11 mouse cellular contexts compared by ENCODE assay signal in genomic region chr11:42000190-42001098, GRCm38 (mm10). TPM values are rescaled to one million over a fixed set of nuclear protein-coding genes. Genes with fewer than 3 reads are reported as not detected.
DNase-seq lines count a peak whose midpoint lies in the region; ATAC-seq and TF ChIP-seq lines count a peak whose summit lies in the region.
"Had no signal": no experiment of that assay in that cellular context is flagged by ENCODE, and none has a peak within 500 bp of the region (broad histone marks: within the 10 kb centered on the region; RNA-seq: fewer than 3 reads in every experiment).

Gabrg2 (minus strand) TSS chr11:42000857.

- H3K4me2 ChIP-seq in embryonic facial prominence, embryonic 11.5 days (ENCODE audit: low read depth, low read length), result peak within 1 kb of the TSS; percentile 10; the same call in 1 of the 2 replicates
- peak within 1 kb of the TSS; percentile 69 for H3K4me2 ChIP-seq in hindbrain, embryonic 16.5 days (ENCODE audit: low read length)
- peak within 1 kb of the TSS; percentile 71 for H3K4me2 ChIP-seq in midbrain, embryonic 14.5 days (ENCODE audit: low read length)
- H3K4me2 ChIP-seq: liver, embryonic 15.5 days had no signal

- 8% methylated on average over 20 of the region's 20 CpGs for WGBS in embryonic facial prominence, embryonic 11.5 days
- 3% methylated on average over 20 of the region's 20 CpGs for WGBS in hindbrain, embryonic 16.5 days
- 2% methylated on average over 20 of the region's 20 CpGs for WGBS in midbrain, embryonic 14.5 days

- TF ChIP-seq CTCF in brain, embryonic 14.5 days (IDR thresholded peaks at IDR 0.05; ENCODE audit: borderline replicate concordance, extremely low read depth, insufficient read depth, insufficient read length), result no peak

- H3K27me3 ChIP-seq in embryonic facial prominence, embryonic 11.5 days (ENCODE audit: control insufficient read depth, insufficient read depth, low read length), result no peaks in the 10 kb centered on the region
- no peaks in the 10 kb centered on the region for H3K27me3 ChIP-seq in hindbrain, embryonic 16.5 days (replicated peaks; ENCODE audit: control insufficient read depth, insufficient read depth, low read length)
- no peaks in the 10 kb centered on the region for H3K27me3 ChIP-seq in midbrain, embryonic 14.5 days (ENCODE audit: control insufficient read depth, insufficient read depth, low read length)
- H3K27me3 ChIP-seq: liver, embryonic 15.5 days had no signal

- H3K9ac ChIP-seq in embryonic facial prominence, embryonic 11.5 days (replicated peaks; ENCODE audit: low read length), result no peak within 1 kb of the TSS
- H3K9ac ChIP-seq in hindbrain, embryonic 16.5 days (ENCODE audit: low read depth, low read length), result peak within 1 kb of the TSS; percentile 75
- peak within 1 kb of the TSS; percentile 87 for H3K9ac ChIP-seq in midbrain, embryonic 14.5 days (replicated peaks; ENCODE audit: low read length)
- H3K9ac ChIP-seq: liver, embryonic 15.5 days had no signal

- no peaks in the 10 kb centered on the region for H3K36me3 ChIP-seq in embryonic facial prominence, embryonic 11.5 days (replicated peaks; ENCODE audit: control insufficient read depth, insufficient read depth, low read depth, low read length)
- no peaks in the 10 kb centered on the region for H3K36me3 ChIP-seq in hindbrain, embryonic 16.5 days (ENCODE audit: control insufficient read depth, insufficient read depth, low read length)
- no peaks in the 10 kb centered on the region for H3K36me3 ChIP-seq in midbrain, embryonic 14.5 days (ENCODE audit: control insufficient read depth, insufficient read depth, low read length)
- H3K36me3 ChIP-seq: liver, embryonic 15.5 days had no signal

- no peak within 1 kb of the TSS for H3K27ac ChIP-seq in embryonic facial prominence, embryonic 11.5 days (replicated peaks; ENCODE audit: low read depth, low read length)
- H3K27ac ChIP-seq in hindbrain, embryonic 16.5 days (ENCODE audit: low read depth, low read length), result peak within 1 kb of the TSS; percentile 95
- peak within 1 kb of the TSS; percentile 97 for H3K27ac ChIP-seq in midbrain, embryonic 14.5 days (replicated peaks; ENCODE audit: low read depth, low read length)
- H3K27ac ChIP-seq: liver, embryonic 15.5 days had no signal

- no peaks in the 10 kb centered on the region for H3K4me1 ChIP-seq in embryonic facial prominence, embryonic 11.5 days (ENCODE audit: control insufficient read depth, insufficient read depth, low read length)
- peaks cover 3% of the 10 kb centered on the region for H3K4me1 ChIP-seq in hindbrain, embryonic 16.5 days (ENCODE audit: control insufficient read depth, insufficient read depth, low read depth, low read length)
- peaks cover 21% of the 10 kb centered on the region for H3K4me1 ChIP-seq in midbrain, embryonic 14.5 days (ENCODE audit: control insufficient read depth, insufficient read depth, low read length)
- H3K4me1 ChIP-seq: liver, embryonic 15.5 days had no signal

- peak; percentile 92 for DNase-seq in brain, embryonic 14.5 days (ENCODE audit: low read depth)
- DNase-seq in embryonic facial prominence, embryonic 11.5 days (ENCODE audit: low spot score), result no peak
- peak; percentile 85 for DNase-seq in midbrain, embryonic 14.5 days
- no peak for DNase-seq in lung, postnatal 25 days (ENCODE audit: low spot score)
- no peak for DNase-seq in spleen, postnatal 36 days (ENCODE audit: low spot score in 2 of 2)
- no peak for DNase-seq in adrenal gland, postnatal 10 days

- H3K4me3 ChIP-seq in embryonic facial prominence, embryonic 11.5 days (ENCODE audit: low read depth, low read length), result no peak within 1 kb of the TSS
- peak within 1 kb of the TSS; percentile 55 for H3K4me3 ChIP-seq in hindbrain, embryonic 16.5 days (ENCODE audit: low read length)
- peak within 1 kb of the TSS; percentile 49 for H3K4me3 ChIP-seq in midbrain, embryonic 14.5 days (replicated peaks; ENCODE audit: low read depth, low read length)
- H3K4me3 ChIP-seq: liver, embryonic 15.5 days had no signal

- peak; percentile 9; the same call in 1 of the 2 replicates for TF ChIP-seq POLR2A in brain, embryonic 14.5 days (IDR thresholded peaks at IDR 0.05; ENCODE audit: borderline replicate concordance, extremely low read depth, insufficient read depth, insufficient read length, poor library complexity, severe bottlenecking)

- H3K9me3 ChIP-seq in embryonic facial prominence, embryonic 11.5 days (replicated peaks; ENCODE audit: control insufficient read depth, low read length), result no peaks in the 10 kb centered on the region
- H3K9me3 ChIP-seq in hindbrain, embryonic 16.5 days (ENCODE audit: control insufficient read depth, low read length), result no peaks in the 10 kb centered on the region
- H3K9me3 ChIP-seq in midbrain, embryonic 14.5 days (ENCODE audit: control insufficient read depth, low read length), result no peaks in the 10 kb centered on the region
- H3K9me3 ChIP-seq: liver, embryonic 15.5 days had no signal

- no peak for ATAC-seq in embryonic facial prominence, embryonic 11.5 days (replicated peaks; ENCODE audit: insufficient number of reproducible peaks, low FRiP score, low TSS enrichment, low read depth)
- peak; percentile 85 for ATAC-seq in hindbrain, embryonic 16.5 days
- ATAC-seq in midbrain, embryonic 14.5 days (ENCODE audit: low FRiP score, low TSS enrichment), result peak; percentile 86
- no peak for ATAC-seq in erythroid progenitor cell, adult 5-6 weeks (replicated peaks; ENCODE audit: low FRiP score, poor library complexity, severe bottlenecking)

RNA-seq across cellular contexts. Expression of gene Gabrg2, which starts in this region (rescaled TPM):
- 52.2 and 68.5 TPM in 2 replicates for polyA plus RNA-seq in brain, embryonic 14.5 days (2012; rRNA removed)
- polyA plus RNA-seq in embryonic facial prominence, embryonic 11.5 days (2014; fragmentation: Nextera tagmentation; extraction: Ambion mirVana), result 2.7 and 3.1 TPM in 2 replicates
- 124 and 127 TPM in 2 replicates for polyA plus RNA-seq in hindbrain, embryonic 16.5 days (2015; fragmentation: Nextera tagmentation; extraction: Ambion mirVana)
- 158 and 164 TPM in 2 replicates for polyA plus RNA-seq in midbrain, embryonic 14.5 days (2014; fragmentation: Nextera tagmentation; extraction: Ambion mirVana)
- total RNA-seq in erythroid progenitor cell, adult 5-6 weeks (2015; ENCODE audit: low replicate concordance), result not detected in 2 replicates
- total RNA-seq in erythroid progenitor cell, adult 5-6 weeks (2017; ENCODE audit: low replicate concordance), result not detected in 2 replicates
- total RNA-seq in adrenal gland, postnatal 10 days (2021), result 1 to 10 TPM in 1 of 2 experiments, under 1 TPM in 1; 0.78 to 1.8 TPM
- polyA plus RNA-seq: C2C12; spleen, adult 2 months had no signal

Comparison
In these comparisons a context has a peak if more than half of its experiments do, and no peak if none do; other contexts are left out.
1. RNA of gene Gabrg2 (polyA plus RNA-seq): 158 to 164 TPM in midbrain, embryonic 14.5 days, 124 to 127 TPM in hindbrain, embryonic 16.5 days and 52.2 to 68.5 TPM in brain, embryonic 14.5 days; 2.7 to 3.1 TPM in embryonic facial prominence, embryonic 11.5 days; every median in the first group is over 10 times any median in the second.
2. DNase-seq: peak in brain, embryonic 14.5 days (single experiment) and midbrain, embryonic 14.5 days (single experiment); none in embryonic facial prominence, embryonic 11.5 days (single experiment), lung, postnatal 25 days (single experiment), spleen, postnatal 36 days (0 of 2) and adrenal gland, postnatal 10 days (single experiment).
3. ATAC-seq: peak in hindbrain, embryonic 16.5 days (single experiment) and midbrain, embryonic 14.5 days (single experiment); none in embryonic facial prominence, embryonic 11.5 days (single experiment) and erythroid progenitor cell, adult 5-6 weeks (single experiment).
4. H3K4me2 ChIP-seq: peak in every context shown above with its lines; median percentile 71 in midbrain, embryonic 14.5 days; 69 in hindbrain, embryonic 16.5 days; 10 in embryonic facial prominence, embryonic 11.5 days.